Mouse (Mus musculus) hindbrain, embryonic 13.5 days (tissue): ENCODE data around the gene E130308A19Rik. TPM values are rescaled to one million over a fixed set of nuclear protein-coding genes. Genes with fewer than 3 reads are reported as not detected.

Experiments used
- ATAC-seq: fragments of 200-750 bp; cut with Nextera tagmentation; 2 replicates; pipeline ENCODE4 v1.8.0; 2017; ENCODE audit warnings: moderate TSS enrichment; ENCODE audit not compliant: low FRiP score
- H3K27ac ChIP-seq: fragments of 300-500 bp; sonication (generic); 2 replicates; pipeline ENCODE4 v1.5.1; 2015; ENCODE audit warnings: inconsistent platforms, mild to moderate bottlenecking, moderate library complexity
- H3K27me3 ChIP-seq: fragments of 300-500 bp; sonication (generic); 2 replicates; pipeline ENCODE4 v1.6.1; 2015; ENCODE audit warnings: mild to moderate bottlenecking, inconsistent platforms
- H3K36me3 ChIP-seq: fragments of 300-500 bp; sonication (generic); 2 replicates; pipeline ENCODE4 v1.6.1; 2015; ENCODE audit warnings: mild to moderate bottlenecking, inconsistent platforms
- H3K4me1 ChIP-seq: fragments of 300-500 bp; sonication (generic); replicated peaks from 2 replicates; pipeline ENCODE4 v1.6.1; 2015; ENCODE audit warnings: inconsistent platforms
- H3K4me2 ChIP-seq: fragments of 300-500 bp; sonication (generic); 2 replicates; pipeline ENCODE4 v1.6.1; 2015; ENCODE audit warnings: inconsistent platforms, mild to moderate bottlenecking, moderate library complexity
- H3K4me3 ChIP-seq: fragments of 300-500 bp; sonication (generic); 2 replicates; pipeline ENCODE4 v1.5.1; 2015; ENCODE audit warnings: mild to moderate bottlenecking, inconsistent platforms
- H3K9ac ChIP-seq: fragments of 300-500 bp; sonication (generic); 2 replicates; pipeline ENCODE4 v1.6.1; 2015; ENCODE audit warnings: mild to moderate bottlenecking, inconsistent platforms
- H3K9me3 ChIP-seq: fragments of 300-500 bp; sonication (generic); 2 replicates; pipeline ENCODE4 v1.6.1; 2016; ENCODE audit warnings: inconsistent platforms
- WGBS: fragments of 180-500 bp; shearing (Covaris S2); methylation state at CpG from one replicate; pipeline ENCODE4 v1.1.7; 2015; 5-methylcytosine and 5-hydroxymethylcytosine counted together
- polyA plus RNA-seq: library from polyadenylated mRNA; unstranded; fragments of >200 nt; fragmentation: Nextera tagmentation; extraction: Ambion mirVana; gene quantifications from 2 replicates; pipeline ENCODE4 v1.2.1, GENCODE M21; 2015

E130308A19Rik gene
- polyA plus RNA-seq, 1 experiment from 2014 or later: 65.4 TPM

GRCm38 (mm10) chr4:59802792-59803191 is 176.8 kb downstream of the E130308A19Rik start:
- Histone ChIP-seq H3K27me3 (no peaks in the 10 kb centered on the region), H3K4me1 (peaks cover 20% of the 10 kb centered on the region), H3K9ac (no peak overlapping the region), H3K36me3 (no peaks in the 10 kb centered on the region), H3K4me2 (no peak overlapping the region), H3K9me3 (no peaks in the 10 kb centered on the region), H3K4me3 (no peak overlapping the region), H3K27ac (no peak overlapping the region)
- no peak for ATAC-seq
- 74% methylated on average over 4 of the region's 4 CpGs for WGBS

- WGBS: 86% methylated on average over 5 of the region's 5 CpGs
- ATAC-seq: no peak
Observed at GRCm38 (mm10) chr4:59803358-59803757, 177.3 kb downstream of the E130308A19Rik start.

GRCm38 (mm10) chr4:59804754-59805153 is 178.7 kb downstream of the E130308A19Rik start:
- Histone ChIP-seq H3K4me3 (peak overlapping the region; percentile 93), H3K4me1 (peaks cover 32% of the 10 kb centered on the region), H3K4me2 (peak overlapping the region; percentile 91), H3K27ac (0 out of 2 replicates have a peak overlapping the region, but pooled peaks have one; percentile 86), H3K9me3 (no peaks in the 10 kb centered on the region), H3K27me3 (no peaks in the 10 kb centered on the region), H3K36me3 (no peaks in the 10 kb centered on the region), H3K9ac (peak overlapping the region; percentile 95)
- no peak for ATAC-seq
- WGBS: 76% methylated on average over 1 of the region's 1 CpGs

More at GRCm38 (mm10) chr4:59803358-59803757, 177.3 kb downstream of the E130308A19Rik start:
- Histone ChIP-seq H3K4me3 (no peak overlapping the region), H3K9ac (no peak overlapping the region), H3K9me3 (no peaks in the 10 kb centered on the region), H3K36me3 (no peaks in the 10 kb centered on the region), H3K27me3 (no peaks in the 10 kb centered on the region), H3K4me1 (peaks cover 25% of the 10 kb centered on the region), H3K27ac (no peak overlapping the region), H3K4me2 (no peak overlapping the region)

GRCm38 (mm10) chr4:59805181-59805967 is 179.4 kb downstream of the E130308A19Rik start, which contains the start of gene Snx30:
Gene Snx30 (plus strand): TSS chr4:59805840.
- no peaks in the 10 kb centered on the region for H3K27me3 ChIP-seq
- peak within 1 kb of the TSS; percentile 93 for H3K4me3 ChIP-seq
- peaks cover 32% of the 10 kb centered on the region for H3K4me1 ChIP-seq
- H3K4me2 ChIP-seq: peak within 1 kb of the TSS; percentile 91
- H3K36me3 ChIP-seq: no peaks in the 10 kb centered on the region
- peak within 1 kb of the TSS; percentile 95 for H3K9ac ChIP-seq
- 2% methylated on average over 45 of the region's 45 CpGs for WGBS
- H3K27ac ChIP-seq: peak within 1 kb of the TSS; percentile 86
- ATAC-seq: peak; percentile 93
- H3K9me3 ChIP-seq: no peaks in the 10 kb centered on the region

- WGBS: under 1% methylated on average over 53 of the region's 58 CpGs
- peak; percentile 78 for ATAC-seq
Observed at GRCm38 (mm10) chr4:59805968-59806878, 180.2 kb downstream of the E130308A19Rik start.

GRCm38 (mm10) chr4:59806879-59807195 is 180.8 kb downstream of the E130308A19Rik start:
- Histone ChIP-seq H3K27me3 (no peaks in the 10 kb centered on the region), H3K9ac (peak overlapping the region; percentile 95), H3K4me1 (peaks cover 32% of the 10 kb centered on the region), H3K4me2 (peak overlapping the region; percentile 91), H3K4me3 (peak overlapping the region; percentile 93), H3K27ac (peak overlapping the region; percentile 86), H3K36me3 (no peaks in the 10 kb centered on the region), H3K9me3 (no peaks in the 10 kb centered on the region)
- no peak for ATAC-seq
- 2% methylated on average over 9 of the region's 9 CpGs for WGBS

More at GRCm38 (mm10) chr4:59805968-59806878, 180.2 kb downstream of the E130308A19Rik start:
- no peaks in the 10 kb centered on the region for H3K27me3 ChIP-seq
- H3K27ac ChIP-seq: peak overlapping the region; percentile 86
- H3K4me2 ChIP-seq: peak overlapping the region; percentile 91
- H3K9me3 ChIP-seq: no peaks in the 10 kb centered on the region
- peak overlapping the region; percentile 93 for H3K4me3 ChIP-seq
- no peaks in the 10 kb centered on the region for H3K36me3 ChIP-seq
- H3K9ac ChIP-seq: peak overlapping the region; percentile 95
- peaks cover 32% of the 10 kb centered on the region for H3K4me1 ChIP-seq

- Histone ChIP-seq H3K4me2 (peak overlapping the region; percentile 91), H3K9ac (peak overlapping the region; percentile 19; the same call in 1 of the 2 replicates), H3K27me3 (no peaks in the 10 kb centered on the region), H3K9me3 (no peaks in the 10 kb centered on the region), H3K36me3 (no peaks in the 10 kb centered on the region), H3K4me3 (peak overlapping the region; percentile 93), H3K4me1 (peaks cover 32% of the 10 kb centered on the region), H3K27ac (no peak overlapping the region)
- no peak for ATAC-seq
- 74% methylated on average over 2 of the region's 2 CpGs for WGBS
Observed at GRCm38 (mm10) chr4:59807521-59807920, 181.5 kb downstream of the E130308A19Rik start.

- H3K36me3 ChIP-seq: no peaks in the 10 kb centered on the region
- H3K4me2 ChIP-seq: 0 out of 2 replicates have a peak overlapping the region, but pooled peaks have one; percentile 91
- no peak overlapping the region for H3K27ac ChIP-seq
- no peak for ATAC-seq
- H3K9ac ChIP-seq: no peak overlapping the region
- H3K4me3 ChIP-seq: no peak overlapping the region
- 79% methylated on average over 5 of the region's 5 CpGs for WGBS
- H3K4me1 ChIP-seq: peaks cover 32% of the 10 kb centered on the region
- H3K27me3 ChIP-seq: no peaks in the 10 kb centered on the region
- no peaks in the 10 kb centered on the region for H3K9me3 ChIP-seq
Observed at GRCm38 (mm10) chr4:59808396-59808795, 182.4 kb downstream of the E130308A19Rik start.

Other genes with a start within 250 kb of the E130308A19Rik start
- gene Susd1, start 187.6 kb upstream of the E130308A19Rik start, polyA plus RNA-seq: 1.3 and 1.5 TPM in 2 replicates
- 21.5 and 22.2 TPM in 2 replicates for gene Ptbp3, start 76.8 kb upstream of the E130308A19Rik start, polyA plus RNA-seq
- gene Hsdl2, start 44.6 kb upstream of the E130308A19Rik start, polyA plus RNA-seq: 41.4 and 46.8 TPM in 2 replicates
- gene Inip, start 175.4 kb downstream of the E130308A19Rik start, polyA plus RNA-seq: 69.3 and 70.9 TPM in 2 replicates
- gene Snx30, start 179.6 kb downstream of the E130308A19Rik start, polyA plus RNA-seq: 14.2 and 14.8 TPM in 2 replicates